Mouse (Mus musculus): ENCODE data around the gene Mrln.

- TF ChIP-seq POLR2A (IDR thresholded peaks at IDR 0.05; ENCODE audit: low read depth, low read length) (no peak), CTCF (IDR thresholded peaks at IDR 0.05; ENCODE audit: borderline replicate concordance, insufficient read depth, low read length) (no peak)
Measured at GRCm38 (mm10) chr10:70169044-70169443, 35.4 kb upstream of the Mrln start.
